Mouse (Mus musculus) liver, postnatal 0 days (tissue): Measurements from ENCODE around the gene Ccdc121.

Experiments used
- CTCF ChIP-seq: sonication (generic); IDR thresholded peaks from 2 replicates; pipeline ENCODE4 v1.5.1; 2016; ENCODE audit warnings: antibody characterized with exemption, low read depth
- EP300 ChIP-seq: IDR thresholded peaks from 2 replicates; pipeline ENCODE4 v1.6.1; 2016; ENCODE audit warnings: antibody characterized with exemption, low read depth, mild to moderate bottlenecking

DNA sequence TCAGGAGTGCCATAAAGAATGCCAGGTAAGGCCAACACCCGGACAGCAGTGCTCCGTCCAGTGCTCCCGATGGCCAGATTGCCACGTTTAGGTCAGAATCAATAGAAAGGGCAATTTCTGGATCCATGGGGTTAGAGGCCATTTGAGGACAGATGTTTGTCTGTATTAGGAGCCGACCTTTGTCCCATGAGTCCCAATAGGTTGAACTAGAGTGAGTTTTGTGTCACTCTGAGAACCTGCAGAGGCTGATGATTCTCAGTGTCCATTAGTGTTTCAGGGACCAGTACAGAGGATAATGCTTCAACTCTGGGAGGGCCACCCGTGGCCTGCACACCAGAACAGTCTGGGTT is 44.0 kb downstream of the Ccdc121 start:
- TF ChIP-seq CTCF (no peak), EP300 (no peak)
